Mouse (Mus musculus) lung, postnatal 0 days (tissue): ENCODE results near the gene Egln2. TPM values are rescaled to one million over a fixed set of nuclear protein-coding genes. Genes with fewer than 3 reads are reported as not detected.

Experiments used
- ATAC-seq: fragments of 200-750 bp; cut with Nextera tagmentation; 2 replicates; pipeline ENCODE4 v1.8.0; 2017; ENCODE audit warnings: moderate library complexity
- DNase-seq: peaks from one replicate; pipeline ENCODE4 v3.0.0-alpha.2; 2016; ENCODE audit warnings: low spot score
- H3K27ac ChIP-seq: fragments of 300-500 bp; sonication (generic); 2 replicates; pipeline ENCODE4 v1.5.1; 2014; ENCODE audit warnings: antibody characterized with exemption, mild to moderate bottlenecking, low read length, mixed read lengths
- H3K27me3 ChIP-seq: fragments of 300-500 bp; sonication (generic); replicated peaks from 2 replicates; pipeline ENCODE4 v1.6.1; 2014; ENCODE audit warnings: low read length, mixed read lengths; ENCODE audit not compliant: insufficient read depth
- H3K36me3 ChIP-seq: fragments of 300-500 bp; sonication (generic); 2 replicates; pipeline ENCODE4 v1.6.1; 2014; ENCODE audit warnings: low read length, mixed read lengths; ENCODE audit not compliant: insufficient read depth
- H3K4me1 ChIP-seq: fragments of 300-500 bp; sonication (generic); 2 replicates; pipeline ENCODE4 v1.6.1; 2014; ENCODE audit warnings: antibody characterized with exemption, low read depth, low read length, mixed read lengths; ENCODE audit not compliant: insufficient read depth
- H3K4me2 ChIP-seq: fragments of 300-500 bp; sonication (generic); replicated peaks from 2 replicates; pipeline ENCODE4 v1.6.1; 2014; ENCODE audit warnings: low read depth, mild to moderate bottlenecking, low read length, moderate library complexity, mixed read lengths
- H3K4me3 ChIP-seq: fragments of 300-500 bp; sonication (generic); 2 replicates; pipeline ENCODE4 v1.5.1; 2014; ENCODE audit warnings: low read depth, low read length
- H3K9ac ChIP-seq: fragments of 300-500 bp; sonication (generic); replicated peaks from 2 replicates; pipeline ENCODE4 v1.6.1; 2014; ENCODE audit warnings: low read depth, mild to moderate bottlenecking
- H3K9me3 ChIP-seq: fragments of 300-500 bp; sonication (generic); 2 replicates; pipeline ENCODE4 v1.6.1; 2016; ENCODE audit warnings: low read length, mixed read lengths
- CTCF ChIP-seq: IDR thresholded peaks from 2 replicates; pipeline ENCODE4 v1.5.1; 2016; ENCODE audit warnings: antibody characterized with exemption, mild to moderate bottlenecking
- EP300 ChIP-seq: IDR thresholded peaks from 2 replicates; pipeline ENCODE4 v1.6.1; 2016; ENCODE audit warnings: antibody characterized with exemption, mild to moderate bottlenecking, control low read depth
- WGBS: fragments of 180-500 bp; shearing (Covaris S2); extraction: QIAGEN DNeasy Blood & Tissue Kit; methylation state at CpG from one replicate; pipeline ENCODE4 v1.1.7; 2014; 5-methylcytosine and 5-hydroxymethylcytosine counted together
- polyA plus RNA-seq: library from polyadenylated mRNA; unstranded; fragments of >200 nt; fragmentation: Nextera tagmentation; extraction: Ambion mirVana; gene quantifications from 2 replicates; pipeline ENCODE4 v1.2.1, GENCODE M21; 2015

The Egln2 gene
- polyA plus RNA-seq, 1 experiment from 2014 or later: 75.1 TPM

DNA sequence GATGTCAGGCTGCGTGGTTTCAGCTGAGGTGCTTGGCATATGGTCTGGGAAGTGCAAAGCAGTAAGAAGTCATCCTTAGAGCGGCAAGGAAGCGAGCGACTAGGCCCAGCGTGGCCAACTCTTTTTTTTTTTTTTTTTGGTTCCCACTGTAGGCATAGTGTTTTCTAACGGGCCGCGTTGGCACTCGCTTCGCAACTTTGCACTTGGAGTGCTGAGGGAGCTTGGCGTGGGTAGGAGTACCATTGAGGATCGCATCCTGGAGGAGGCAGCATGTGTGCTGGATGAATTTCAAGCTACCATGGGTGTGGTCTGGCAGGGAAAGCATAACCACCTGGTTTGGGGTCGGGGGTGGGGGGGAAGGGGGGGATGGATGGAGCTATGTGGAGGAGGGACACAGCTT, 10.6 kb downstream of the Egln2 start:
- no peak overlapping the region for H3K4me3 ChIP-seq
- no peak overlapping the region for H3K9ac ChIP-seq
- H3K9me3 ChIP-seq: no peaks in the 10 kb centered on the region
- no peaks in the 10 kb centered on the region for H3K27me3 ChIP-seq
- no peak overlapping the region for H3K4me2 ChIP-seq
- WGBS: 70% methylated on average over 13 of the region's 13 CpGs
- H3K4me1 ChIP-seq: peaks cover 10% of the 10 kb centered on the region; the same call in 1 of the 2 replicates
- ATAC-seq: no peak
- H3K27ac ChIP-seq: no peak overlapping the region
- DNase-seq: no peak
- TF ChIP-seq EP300: no peak
- TF ChIP-seq CTCF: no peak
- H3K36me3 ChIP-seq: peaks cover 18% of the 10 kb centered on the region; the same call in 1 of the 2 replicates

- Histone ChIP-seq H3K4me3 (no peak within 1 kb of the TSS), H3K9me3 (no peaks in the 10 kb centered on the region), H3K27me3 (no peaks in the 10 kb centered on the region), H3K4me1 (no peaks in the 10 kb centered on the region), H3K27ac (peak within 1 kb of the TSS; percentile 64), H3K4me2 (peak within 1 kb of the TSS; percentile 14; the same call in 1 of the 2 replicates), H3K9ac (no peak within 1 kb of the TSS), H3K36me3 (peaks cover 7% of the 10 kb centered on the region; the same call in 1 of the 2 replicates)
- TF ChIP-seq CTCF (no peak), EP300 (peak; percentile 66)
- DNase-seq (peak; percentile 81), ATAC-seq (peak; percentile 86)
- 35% methylated on average over 10 of the region's 10 CpGs for WGBS
These were observed 13.3 kb downstream of the Egln2 start, which contains the start of gene Cyp2t4 for GRCm38 (mm10) chr7:27153205-27153764. TSS of gene Cyp2t4 (plus strand) at chr7:27153714.

GRCm38 (mm10) chr7:27136410-27136996, 30.1 kb downstream of the Egln2 start:
- H3K4me3 ChIP-seq: no peak overlapping the region
- H3K27me3 ChIP-seq: no peaks in the 10 kb centered on the region
- H3K4me1 ChIP-seq: no peaks in the 10 kb centered on the region
- H3K9ac ChIP-seq: no peak overlapping the region
- WGBS: 36% methylated on average over 8 of the region's 8 CpGs
- no peaks in the 10 kb centered on the region for H3K9me3 ChIP-seq
- DNase-seq (no peak), ATAC-seq (no peak)
- no peak for TF ChIP-seq CTCF
- H3K36me3 ChIP-seq: no peaks in the 10 kb centered on the region
- H3K4me2 ChIP-seq: no peak overlapping the region
- H3K27ac ChIP-seq: no peak overlapping the region

DNA sequence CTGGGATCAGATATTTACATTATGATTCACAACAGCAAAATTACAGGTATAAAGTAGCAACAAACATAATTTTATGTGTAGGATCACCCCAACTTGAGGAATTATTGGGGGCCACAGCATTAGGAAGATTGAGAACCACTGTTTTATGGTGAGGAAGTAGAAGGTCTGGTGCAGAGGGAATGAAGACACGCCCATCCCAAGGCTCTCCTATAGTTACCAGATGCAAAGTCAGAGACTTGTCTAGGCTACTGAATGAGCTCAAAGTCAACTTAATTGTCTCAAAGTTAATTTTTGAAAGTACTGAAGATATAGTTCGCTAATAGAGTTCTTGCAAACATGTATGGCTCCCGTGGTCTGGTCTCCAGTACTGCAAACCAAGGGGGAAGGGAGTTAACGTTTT, 32.8 kb downstream of the Egln2 start:
- WGBS: 81% methylated on average over 4 of the region's 4 CpGs
- Histone ChIP-seq H3K4me1 (no peaks in the 10 kb centered on the region), H3K9ac (no peak overlapping the region), H3K9me3 (no peaks in the 10 kb centered on the region), H3K36me3 (no peaks in the 10 kb centered on the region), H3K4me2 (no peak overlapping the region), H3K27ac (no peak overlapping the region), H3K27me3 (no peaks in the 10 kb centered on the region), H3K4me3 (no peak overlapping the region)
- TF ChIP-seq CTCF: no peak
- no peak for TF ChIP-seq EP300
- DNase-seq: no peak
- no peak for ATAC-seq

DNA sequence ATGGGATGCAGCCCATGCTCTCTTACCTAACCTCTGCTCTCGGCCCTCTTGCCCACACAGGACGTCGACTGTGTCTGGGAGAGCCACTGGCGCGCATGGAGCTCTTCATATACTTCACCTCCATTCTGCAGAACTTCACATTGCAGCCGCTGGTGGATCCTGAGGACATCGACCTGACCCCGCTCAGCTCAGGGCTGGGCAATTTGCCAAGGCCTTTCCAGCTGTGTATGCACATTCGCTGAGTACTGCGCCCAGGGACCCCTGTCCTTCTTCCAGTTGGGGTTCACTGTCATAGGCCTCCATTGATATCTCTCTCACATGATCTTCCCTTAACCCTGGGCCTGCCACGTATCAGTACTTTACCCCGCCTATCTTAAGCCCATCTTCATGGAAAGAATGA, 33.4 kb downstream of the Egln2 start:
- Histone ChIP-seq H3K4me3 (no peak overlapping the region), H3K36me3 (no peaks in the 10 kb centered on the region), H3K9me3 (no peaks in the 10 kb centered on the region), H3K9ac (no peak overlapping the region), H3K27me3 (no peaks in the 10 kb centered on the region), H3K27ac (no peak overlapping the region), H3K4me2 (no peak overlapping the region), H3K4me1 (no peaks in the 10 kb centered on the region)
- TF ChIP-seq EP300 (no peak), CTCF (no peak)
- no peak for DNase-seq
- 35% methylated on average over 12 of the region's 12 CpGs for WGBS
- ATAC-seq: no peak

DNA sequence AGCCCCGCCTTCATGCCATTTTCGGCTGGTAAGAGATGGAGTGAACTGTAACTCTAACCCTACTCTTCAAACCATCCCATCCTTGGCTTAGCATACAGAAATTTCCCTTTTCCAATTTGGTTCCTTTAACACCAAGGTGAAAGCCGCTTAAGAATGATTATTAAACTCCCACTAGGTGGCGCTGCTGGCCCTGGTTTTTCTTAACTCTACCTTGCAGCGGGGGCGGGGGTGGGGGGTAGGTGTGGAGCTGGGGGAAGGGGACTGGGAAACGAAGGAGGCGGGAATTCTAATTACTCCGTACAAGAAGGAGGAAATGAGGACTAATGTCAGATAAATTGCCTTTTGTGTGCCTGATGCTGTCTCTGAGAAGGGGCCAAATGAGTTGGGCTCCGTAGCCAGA, 34.0 kb downstream of the Egln2 start:
- Histone ChIP-seq H3K9me3 (no peaks in the 10 kb centered on the region), H3K27me3 (no peaks in the 10 kb centered on the region), H3K9ac (no peak overlapping the region), H3K4me3 (no peak overlapping the region), H3K27ac (no peak overlapping the region), H3K36me3 (no peaks in the 10 kb centered on the region), H3K4me1 (no peaks in the 10 kb centered on the region), H3K4me2 (no peak overlapping the region)
- TF ChIP-seq EP300: no peak
- TF ChIP-seq CTCF: peak; percentile 62
- 12% methylated on average over 10 of the region's 10 CpGs for WGBS
- ATAC-seq: 0 out of 2 replicates have a peak, but pooled peaks have one; percentile 17
- DNase-seq: peak; percentile 58
